Mouse (Mus musculus) right cerebral cortex, adult 2 months (tissue): ENCODE results near the gene Fbln5.

ENCODE experiments used
- DNase-seq, 2 experiments: peaks; one replicate each; pipeline ENCODE4 v3.0.0; 2021 to 2022; ENCODE audit warnings: low spot score in 2 of 2

Fbln5 gene

DNA sequence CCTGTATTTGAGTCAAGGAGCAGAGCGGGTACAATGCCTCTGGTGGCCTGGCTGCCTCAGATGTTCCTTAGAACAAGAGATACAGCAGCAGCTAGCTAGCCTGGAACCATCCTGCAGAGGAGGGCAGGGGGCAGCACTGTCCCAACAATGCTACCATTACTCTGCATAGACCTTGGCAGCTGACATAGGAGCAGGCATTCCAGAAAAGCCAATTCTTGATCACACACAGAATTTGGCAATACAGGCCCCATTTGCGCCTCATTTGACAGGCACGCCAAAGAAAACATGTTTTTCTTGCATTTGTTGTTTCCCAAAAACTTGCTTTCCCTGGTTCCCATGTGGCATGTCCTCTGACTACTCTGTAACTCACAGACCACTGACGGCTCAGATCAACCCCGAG lies 56.8 kb downstream of the Fbln5 start:
- DNase-seq: no peak

DNA sequence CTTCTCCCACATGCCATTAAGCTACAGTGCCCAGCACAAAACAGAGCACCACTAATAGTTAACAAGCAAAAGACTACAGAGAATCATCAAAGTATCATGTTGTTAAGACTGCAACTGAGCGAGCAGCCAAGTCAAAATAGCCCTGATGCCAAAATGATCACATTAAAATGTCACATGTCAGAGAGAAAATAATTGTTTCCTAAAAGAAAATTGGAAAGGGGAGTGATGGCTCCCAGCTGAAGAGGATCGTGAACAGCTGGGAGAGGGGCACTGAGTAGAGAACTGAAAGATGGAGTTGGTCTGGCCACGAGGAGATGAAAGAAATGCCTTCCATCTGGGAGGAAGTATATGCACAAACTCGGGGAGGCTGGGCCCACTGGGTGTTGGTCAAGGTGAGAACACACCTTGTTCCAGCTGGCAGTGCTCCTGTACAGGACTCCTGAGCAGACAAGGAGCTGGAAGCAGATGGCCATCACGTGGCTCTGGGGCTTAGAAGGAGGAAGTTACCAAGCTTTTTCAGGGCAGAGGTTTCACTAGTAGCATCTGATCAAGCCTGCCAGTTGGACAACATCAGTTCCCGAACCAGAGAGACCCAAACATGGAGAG lies 59.3 kb downstream of the Fbln5 start:
- no peak for DNase-seq

DNA sequence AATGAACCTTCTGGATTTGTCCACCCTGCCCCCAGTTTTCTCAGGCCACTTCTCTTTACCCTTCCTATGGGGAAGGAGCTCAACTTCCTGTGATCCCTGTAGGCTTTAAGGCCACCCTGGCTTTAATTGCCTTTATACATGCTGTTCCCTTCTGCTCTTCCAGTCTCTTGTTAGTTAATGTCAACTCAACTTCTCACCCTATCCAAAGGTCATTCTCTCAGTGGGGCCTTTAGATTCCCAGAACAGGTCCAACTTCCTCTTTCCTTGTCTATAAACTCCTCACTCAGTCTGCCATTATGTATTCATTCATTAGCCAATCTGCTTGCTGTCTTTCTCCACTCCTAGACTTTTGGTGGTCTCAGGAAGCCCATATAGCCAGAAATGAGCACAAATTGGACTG lies 60.2 kb downstream of the Fbln5 start:
- DNase-seq: no peak

GRCm38 (mm10) chr12:101742375-101742774 lies 76.5 kb downstream of the Fbln5 start:
- no peak for DNase-seq

- no peak for DNase-seq
Observed at GRCm38 (mm10) chr12:101740486-101740885, 78.4 kb downstream of the Fbln5 start.

GRCm38 (mm10) chr12:101740045-101740444 lies 78.8 kb downstream of the Fbln5 start:
- DNase-seq: no peak

DNA sequence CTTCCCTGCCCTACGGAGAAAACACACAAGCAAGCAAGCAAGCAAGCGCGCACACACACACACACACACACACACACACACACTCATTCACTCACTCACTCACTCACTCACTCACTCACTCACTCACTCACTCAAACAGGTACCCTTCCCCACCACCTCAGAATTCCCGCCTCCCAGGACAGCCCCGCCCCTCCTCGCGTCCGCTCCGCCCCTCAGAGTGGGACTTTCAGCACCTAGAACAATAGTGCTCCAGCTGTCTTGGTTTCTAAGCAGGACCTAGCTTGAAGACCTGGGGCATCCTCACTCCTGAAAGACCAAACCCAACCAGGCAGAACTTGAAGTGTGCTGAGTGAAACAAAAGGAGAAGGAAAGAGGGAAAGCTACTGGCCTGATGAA lies 100.1 kb downstream of the Fbln5 start:
- no peak for DNase-seq

- DNase-seq: peak; percentile 8 to 12
Observed at GRCm38 (mm10) chr12:101718054-101718754, 100.7 kb downstream of the Fbln5 start, which contains the start of gene Tc2n. Gene Tc2n, minus strand, starts transcription at chr12:101718523.

GRCm38 (mm10) chr12:101699176-101699575 lies 119.7 kb downstream of the Fbln5 start:
- DNase-seq: no peak
